ENCODE assay signal across 7 mouse cellular contexts in genomic region chr13:3610795-3611438, GRCm38 (mm10). TPM values are rescaled to one million over a fixed set of nuclear protein-coding genes. Genes with fewer than 3 reads are reported as not detected.
DNase-seq lines count a peak whose midpoint lies in the region; ATAC-seq lines count a peak whose summit lies in the region.

Fam208b (minus strand) TSS chr13:3611108.

- H3K4me1 ChIP-seq in intestine, embryonic 16.5 days (ENCODE audit: control insufficient read depth, insufficient read depth, low read length) = 0 out of 2 replicates have a peak, but pooled peaks cover 3% of the 10 kb centered on the region
- no peaks in the 10 kb centered on the region for H3K4me1 ChIP-seq in midbrain, embryonic 11.5 days (ENCODE audit: control insufficient read depth, insufficient read depth, low read length)

- peak; percentile 99 for ATAC-seq in intestine, embryonic 16.5 days
- ATAC-seq in midbrain, embryonic 11.5 days (ENCODE audit: low FRiP score) = peak; percentile 99

- peak within 1 kb of the TSS; percentile 55 for H3K4me2 ChIP-seq in intestine, embryonic 16.5 days (ENCODE audit: low read depth, low read length)
- H3K4me2 ChIP-seq in midbrain, embryonic 11.5 days = peak within 1 kb of the TSS; percentile 82

- H3K9ac ChIP-seq in intestine, embryonic 16.5 days (ENCODE audit: low read depth, low read length) = peak within 1 kb of the TSS; percentile 90
- peak within 1 kb of the TSS; percentile 91 for H3K9ac ChIP-seq in midbrain, embryonic 11.5 days (ENCODE audit: low read length)

- under 1% methylated on average over 57 of the region's 58 CpGs for WGBS in intestine, embryonic 16.5 days
- WGBS in midbrain, embryonic 11.5 days = under 1% methylated on average over 54 of the region's 58 CpGs

- H3K9me3 ChIP-seq in intestine, embryonic 16.5 days (ENCODE audit: control insufficient read depth, low read length) = peaks cover 3% of the 10 kb centered on the region; the same call in 1 of the 2 replicates
- no peaks in the 10 kb centered on the region for H3K9me3 ChIP-seq in midbrain, embryonic 11.5 days (ENCODE audit: control insufficient read depth, low read length)

- H3K4me3 ChIP-seq in intestine, embryonic 16.5 days (ENCODE audit: low read length) = peak within 1 kb of the TSS; percentile 99
- peak within 1 kb of the TSS; percentile 90 for H3K4me3 ChIP-seq in midbrain, embryonic 11.5 days (ENCODE audit: low read depth, low read length)

- no peaks in the 10 kb centered on the region for H3K27me3 ChIP-seq in intestine, embryonic 16.5 days (replicated peaks; ENCODE audit: control insufficient read depth, insufficient read depth, low read length)
- no peaks in the 10 kb centered on the region for H3K27me3 ChIP-seq in midbrain, embryonic 11.5 days (ENCODE audit: control insufficient read depth, insufficient read depth, low read length)

- peak; percentile 99 for DNase-seq in adrenal gland, adult 8-10 months
- DNase-seq in embryo, embryonic 9.5 days (ENCODE audit: extremely low spot score) = peak; percentile 98
- DNase-seq in gastrocnemius, postnatal 4 days (ENCODE audit: low spot score in 2 of 2) = peak; percentile 93 to 98
- peak; percentile 97 to 98 for DNase-seq in left cerebral cortex, postnatal 36 days (ENCODE audit: low spot score in 2 of 2)
- DNase-seq in midbrain, embryonic 11.5 days (ENCODE audit: low spot score, missing footprints) = peak; percentile 99
- peak; percentile 99 for DNase-seq in skeletal muscle tissue, adult 2 months (ENCODE audit: low read depth, low spot score)

- intact Hi-C loops in left cerebral cortex, postnatal 36 days (cut with DNase I) = loop anchor here (2.0 kb wide), 1 partner anchor 74 kb away; no protein-coding TSS in a partner anchor

- no peaks in the 10 kb centered on the region for H3K36me3 ChIP-seq in intestine, embryonic 16.5 days (ENCODE audit: control insufficient read depth, insufficient read depth, low read length)
- no peaks in the 10 kb centered on the region for H3K36me3 ChIP-seq in midbrain, embryonic 11.5 days (ENCODE audit: control insufficient read depth, insufficient read depth, low read length)

- peak within 1 kb of the TSS; percentile 90 for H3K27ac ChIP-seq in intestine, embryonic 16.5 days (ENCODE audit: low read length)
- H3K27ac ChIP-seq in midbrain, embryonic 11.5 days (ENCODE audit: low read depth, low read length) = peak within 1 kb of the TSS; percentile 80

RNA-seq across cellular contexts. Expression of gene Fam208b, which starts in this region (rescaled TPM):
- total RNA-seq in adrenal gland, adult 8-10 months (2022) = 10 to 100 TPM; 23.8 to 31.9 (median 28.3) TPM
- 10 to 100 TPM; 21.9 to 23.1 TPM for total RNA-seq in gastrocnemius, postnatal 4 days (2021)
- 7.2 and 7.3 TPM in 2 replicates for polyA plus RNA-seq in intestine, embryonic 16.5 days (2015; fragmentation: Nextera tagmentation; extraction: Ambion mirVana)
- total RNA-seq in left cerebral cortex, postnatal 36 days (2021) = 10 to 100 TPM; 23.2 to 29.2 TPM
- polyA plus RNA-seq in midbrain, embryonic 11.5 days (2014; fragmentation: Nextera tagmentation; extraction: Ambion mirVana) = 20.5 and 24.6 TPM in 2 replicates

Comparison
In these comparisons a context has a peak if more than half of its experiments do, and no peak if none do; other contexts are left out.
1. Peak in every context shown above with its lines: DNase-seq, ATAC-seq, H3K4me3 ChIP-seq and H3K27ac ChIP-seq.